Mouse (Mus musculus) CD4-positive helper T cell, adult 2 months (primary cell): ENCODE measurements around the gene Clip3.

Experiments
- DNase-seq: peaks from one replicate; pipeline ENCODE4 v3.0.0-alpha.2; 2012; ENCODE audit warnings: low read depth, missing footprints, low spot score

Clip3 gene

GRCm38 (mm10) chr7:30295103-30295502 lies 3.6 kb downstream of the Clip3 start:
- no peak for DNase-seq

- DNase-seq: no peak
Measured at GRCm38 (mm10) chr7:30296816-30297215, 5.3 kb downstream of the Clip3 start.

GRCm38 (mm10) chr7:30297266-30297665 lies 5.7 kb downstream of the Clip3 start:
- no peak for DNase-seq

- peak; percentile 64 for DNase-seq
Measured at GRCm38 (mm10) chr7:30300914-30301313, 9.4 kb downstream of the Clip3 start.

- peak; percentile 57 for DNase-seq
Measured at GRCm38 (mm10) chr7:30306083-30306779, 14.7 kb downstream of the Clip3 start.

GRCm38 (mm10) chr7:30308076-30309005 lies 16.8 kb downstream of the Clip3 start, which contains the start of gene Alkbh6:
TSS of gene Alkbh6 (plus strand) at chr7:30308717.
- peak; percentile 97 for DNase-seq

GRCm38 (mm10) chr7:30309395-30310129 lies 18.0 kb downstream of the Clip3 start:
- no peak for DNase-seq

- no peak for DNase-seq
Measured at GRCm38 (mm10) chr7:30310136-30310535, 18.6 kb downstream of the Clip3 start.

- DNase-seq: no peak
Measured at GRCm38 (mm10) chr7:30313666-30314320, 22.3 kb downstream of the Clip3 start.

GRCm38 (mm10) chr7:30314721-30315155 lies 23.2 kb downstream of the Clip3 start, which contains the start of gene Syne4:
TSS of gene Syne4 (plus strand) at chr7:30314807.
- DNase-seq: no peak

GRCm38 (mm10) chr7:30315559-30316529 lies 24.3 kb downstream of the Clip3 start:
- DNase-seq: no peak

GRCm38 (mm10) chr7:30318142-30318541 lies 26.6 kb downstream of the Clip3 start:
- DNase-seq: no peak

GRCm38 (mm10) chr7:30320946-30321345 lies 29.4 kb downstream of the Clip3 start:
- no peak for DNase-seq

- peak; percentile 91 for DNase-seq
Measured at GRCm38 (mm10) chr7:30321539-30322284, 30.2 kb downstream of the Clip3 start, which contains the start of gene E130208F15Rik. TSS of gene E130208F15Rik (plus strand) at chr7:30321740.

- DNase-seq: peak; percentile 97
Measured at GRCm38 (mm10) chr7:30322285-30322667, 30.7 kb downstream of the Clip3 start.

- DNase-seq: peak; percentile 85
Measured at GRCm38 (mm10) chr7:30322865-30323264, 31.3 kb downstream of the Clip3 start.

- no peak for DNase-seq
Measured at GRCm38 (mm10) chr7:30323795-30324194, 32.3 kb downstream of the Clip3 start, which contains the start of gene Sdhaf1. TSS of gene Sdhaf1 (minus strand) at chr7:30323895.

GRCm38 (mm10) chr7:30324300-30324944 lies 32.9 kb downstream of the Clip3 start:
- no peak for DNase-seq

GRCm38 (mm10) chr7:30325364-30325763 lies 33.8 kb downstream of the Clip3 start:
- peak; percentile 77 for DNase-seq
